Mouse (Mus musculus) intestine, embryonic 14.5 days (tissue): ENCODE data around the gene Mcm6. TPM values are rescaled to one million over a fixed set of nuclear protein-coding genes. Genes with fewer than 3 reads are reported as not detected.

ENCODE experiments used
- ATAC-seq: fragments of 200-750 bp; cut with Nextera tagmentation; replicated peaks from 2 replicates; pipeline ENCODE4 v1.8.0; 2017; ENCODE audit warnings: low read depth, moderate number of reproducible peaks, moderate TSS enrichment, moderate library complexity; ENCODE audit not compliant: low FRiP score, low TSS enrichment
- DNase-seq: peaks from one replicate; pipeline ENCODE4 v3.0.0-alpha.2; 2018; ENCODE audit warnings: low spot score
- H3K27ac ChIP-seq: fragments of 300-500 bp; sonication (generic); 2 replicates; pipeline ENCODE4 v1.5.1; 2014; ENCODE audit warnings: low read depth, mild to moderate bottlenecking, control low read depth
- H3K27me3 ChIP-seq: fragments of 300-500 bp; sonication (generic); replicated peaks from 2 replicates; pipeline ENCODE4 v1.6.1; 2014; ENCODE audit warnings: low read length, control low read depth; ENCODE audit not compliant: control insufficient read depth, insufficient read depth
- H3K36me3 ChIP-seq: fragments of 300-500 bp; sonication (generic); 2 replicates; pipeline ENCODE4 v1.6.1; 2014; ENCODE audit warnings: low read length, control low read depth; ENCODE audit not compliant: control insufficient read depth, insufficient read depth
- H3K4me1 ChIP-seq: fragments of 300-500 bp; sonication (generic); replicated peaks from 2 replicates; pipeline ENCODE4 v1.6.1; 2014; ENCODE audit warnings: low read length, control low read depth, mixed read lengths; ENCODE audit not compliant: control insufficient read depth, insufficient read depth
- H3K4me2 ChIP-seq: fragments of 300-500 bp; sonication (generic); 2 replicates; pipeline ENCODE4 v1.6.1; 2014; ENCODE audit warnings: low read length
- H3K4me3 ChIP-seq: fragments of 300-500 bp; sonication (generic); 2 replicates; pipeline ENCODE4 v1.5.1; 2014; ENCODE audit warnings: low read depth, low read length, control low read depth, mixed read lengths
- H3K9ac ChIP-seq: fragments of 300-500 bp; sonication (generic); 2 replicates; pipeline ENCODE4 v1.6.1; 2014; ENCODE audit warnings: mild to moderate bottlenecking, low read length
- H3K9me3 ChIP-seq: fragments of 300-500 bp; sonication (generic); 2 replicates; pipeline ENCODE4 v1.6.1; 2016; ENCODE audit warnings: low read length, control low read depth; ENCODE audit not compliant: control insufficient read depth
- WGBS: fragments of 180-500 bp; shearing (Covaris S2); extraction: QIAGEN DNeasy Blood & Tissue Kit; methylation state at CpG from one replicate; pipeline ENCODE4 v1.1.7; 2014; 5-methylcytosine and 5-hydroxymethylcytosine counted together
- polyA plus RNA-seq: library from polyadenylated mRNA; unstranded; fragments of >200 nt; fragmentation: Nextera tagmentation; extraction: Ambion mirVana; gene quantifications from 2 replicates; pipeline ENCODE4 v1.2.1, GENCODE M21; 2014

Mcm6 gene
- polyA plus RNA-seq = 284 and 298 TPM in 2 replicates

- DNase-seq (peak; percentile 94), ATAC-seq (peak; percentile 98)
- peak within 1 kb of the TSS; percentile 86 for H3K9ac ChIP-seq
- H3K4me3 ChIP-seq = peak within 1 kb of the TSS; percentile 86
- no peaks in the 10 kb centered on the region for H3K27me3 ChIP-seq
- WGBS = 2% methylated on average over 38 of the region's 38 CpGs
- H3K4me1 ChIP-seq = peaks cover 18% of the 10 kb centered on the region
- no peaks in the 10 kb centered on the region for H3K9me3 ChIP-seq
- H3K36me3 ChIP-seq = peaks cover 49% of the 10 kb centered on the region
- H3K27ac ChIP-seq = peak within 1 kb of the TSS; percentile 95
- peak within 1 kb of the TSS; percentile 61 for H3K4me2 ChIP-seq
Observed at GRCm38 (mm10) chr1:128359554-128360376, at the start of gene Mcm6. Gene Mcm6 (minus strand): TSS chr1:128359664.

GRCm38 (mm10) chr1:128406846-128407245, 47.4 kb upstream of the Mcm6 start:
- Histone ChIP-seq H3K4me2 (no peak overlapping the region), H3K4me1 (no peaks in the 10 kb centered on the region), H3K9ac (no peak overlapping the region), H3K27me3 (no peaks in the 10 kb centered on the region), H3K27ac (no peak overlapping the region), H3K9me3 (no peaks in the 10 kb centered on the region), H3K4me3 (no peak overlapping the region), H3K36me3 (peaks cover 39% of the 10 kb centered on the region)
- DNase-seq (no peak), ATAC-seq (no peak)
- 50% methylated on average over 1 of the region's 1 CpGs for WGBS

GRCm38 (mm10) chr1:128405675-128406074, 46.2 kb upstream of the Mcm6 start:
- Histone ChIP-seq H3K4me2 (no peak overlapping the region), H3K4me3 (no peak overlapping the region), H3K9me3 (no peaks in the 10 kb centered on the region), H3K4me1 (no peaks in the 10 kb centered on the region), H3K36me3 (peaks cover 48% of the 10 kb centered on the region), H3K9ac (no peak overlapping the region), H3K27me3 (no peaks in the 10 kb centered on the region), H3K27ac (no peak overlapping the region)
- 74% methylated on average over 1 of the region's 1 CpGs for WGBS
- DNase-seq (no peak), ATAC-seq (no peak)

- Histone ChIP-seq H3K4me1 (no peaks in the 10 kb centered on the region), H3K9me3 (no peaks in the 10 kb centered on the region), H3K4me2 (no peak overlapping the region), H3K27me3 (no peaks in the 10 kb centered on the region), H3K36me3 (peaks cover 48% of the 10 kb centered on the region), H3K9ac (no peak overlapping the region), H3K4me3 (no peak overlapping the region), H3K27ac (peak overlapping the region; percentile 18; the same call in 1 of the 2 replicates)
- no peak for ATAC-seq
- WGBS = 68% methylated on average over 2 of the region's 2 CpGs
- no peak for DNase-seq
Observed at GRCm38 (mm10) chr1:128405041-128405481, 45.6 kb upstream of the Mcm6 start.

GRCm38 (mm10) chr1:128400926-128401325, 41.5 kb upstream of the Mcm6 start:
- peaks cover 49% of the 10 kb centered on the region for H3K36me3 ChIP-seq
- H3K27me3 ChIP-seq = no peaks in the 10 kb centered on the region
- ATAC-seq (no peak), DNase-seq (no peak)
- no peaks in the 10 kb centered on the region; the same call in 1 of the 2 replicates for H3K4me1 ChIP-seq
- 67% methylated on average over 2 of the region's 2 CpGs for WGBS
- H3K27ac ChIP-seq = no peak overlapping the region
- H3K9ac ChIP-seq = no peak overlapping the region
- no peak overlapping the region for H3K4me2 ChIP-seq
- no peak overlapping the region for H3K4me3 ChIP-seq
- no peaks in the 10 kb centered on the region for H3K9me3 ChIP-seq

- peaks cover 50% of the 10 kb centered on the region for H3K36me3 ChIP-seq
- no peak overlapping the region for H3K4me2 ChIP-seq
- H3K4me1 ChIP-seq = no peaks in the 10 kb centered on the region; the same call in 1 of the 2 replicates
- ATAC-seq (no peak), DNase-seq (no peak)
- no peaks in the 10 kb centered on the region for H3K27me3 ChIP-seq
- 81% methylated on average over 5 of the region's 5 CpGs for WGBS
- H3K4me3 ChIP-seq = no peak overlapping the region
- no peaks in the 10 kb centered on the region for H3K9me3 ChIP-seq
- no peak overlapping the region for H3K9ac ChIP-seq
- no peak overlapping the region for H3K27ac ChIP-seq
Observed at GRCm38 (mm10) chr1:128399941-128400915, 40.8 kb upstream of the Mcm6 start.

- H3K27me3 ChIP-seq = no peaks in the 10 kb centered on the region
- no peak overlapping the region for H3K27ac ChIP-seq
- WGBS = 85% methylated on average over 5 of the region's 5 CpGs
- DNase-seq (no peak), ATAC-seq (no peak)
- H3K9ac ChIP-seq = no peak overlapping the region
- H3K36me3 ChIP-seq = peaks cover 37% of the 10 kb centered on the region
- no peaks in the 10 kb centered on the region; the same call in 1 of the 2 replicates for H3K4me1 ChIP-seq
- no peak overlapping the region for H3K4me3 ChIP-seq
- no peaks in the 10 kb centered on the region for H3K9me3 ChIP-seq
- H3K4me2 ChIP-seq = no peak overlapping the region
Observed at GRCm38 (mm10) chr1:128398738-128399445, 39.4 kb upstream of the Mcm6 start.

GRCm38 (mm10) chr1:128394657-128395056, 35.2 kb upstream of the Mcm6 start:
- Histone ChIP-seq H3K36me3 (peaks cover 36% of the 10 kb centered on the region), H3K27ac (no peak overlapping the region), H3K9me3 (no peaks in the 10 kb centered on the region), H3K27me3 (no peaks in the 10 kb centered on the region), H3K9ac (no peak overlapping the region), H3K4me3 (no peak overlapping the region), H3K4me2 (no peak overlapping the region), H3K4me1 (no peaks in the 10 kb centered on the region; the same call in 1 of the 2 replicates)
- no peak for DNase-seq
- 91% methylated on average over 3 of the region's 3 CpGs for WGBS
- no peak for ATAC-seq
